Mouse (Mus musculus): Measurements from ENCODE around the gene Gm28047.

DNA sequence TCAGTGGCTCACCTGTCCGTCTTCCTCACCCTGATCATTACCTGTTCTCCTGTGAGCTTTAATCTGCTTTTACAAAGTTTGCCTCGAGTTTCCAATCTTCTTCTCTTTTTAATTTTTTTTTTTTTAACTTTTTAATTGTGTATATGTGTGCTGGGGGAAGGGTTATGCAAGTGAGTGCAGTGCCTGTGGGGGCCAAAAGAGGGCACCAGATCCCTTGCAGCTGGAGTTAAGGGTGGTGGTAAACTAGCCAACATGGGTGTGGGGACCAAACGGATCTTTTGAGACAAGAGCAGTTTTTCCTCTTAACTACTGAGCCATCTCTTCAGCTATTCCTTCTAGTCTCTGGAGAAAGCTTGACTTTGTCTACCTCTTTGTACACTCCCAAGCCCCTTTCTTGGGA is 96.9 kb downstream of the Gm28047 start:
- TF ChIP-seq CTCF (IDR thresholded peaks at IDR 0.05; ENCODE audit: control insufficient read depth, insufficient read depth, insufficient read length) = peak; percentile 10
- no peak for TF ChIP-seq CEBPB (IDR thresholded peaks at IDR 0.05; ENCODE audit: low read depth)
- no peak for TF ChIP-seq USF1 (IDR thresholded peaks at IDR 0.05; ENCODE audit: low read depth)
